Mouse (Mus musculus) CH12.LX (cell line): ENCODE data around the gene Abca17. TPM values are rescaled to one million over a fixed set of nuclear protein-coding genes. Genes with fewer than 3 reads are reported as not detected.

Source experiments
- DNase-seq: peaks from one replicate; pipeline ENCODE4 v3.0.0-alpha.2; 2013; ENCODE audit errors: extremely low read depth
- H3K27ac ChIP-seq: 2 replicates; pipeline ENCODE4 v1.5.1; 2012; ENCODE audit warnings: low read depth, mild to moderate bottlenecking, control low read depth, moderate library complexity; ENCODE audit not compliant: insufficient read depth
- H3K27me3 ChIP-seq: replicated peaks from 2 replicates; pipeline ENCODE3; 2012; ENCODE audit warnings: inconsistent platforms
- H3K36me3 ChIP-seq, 2 experiments: replicated peaks in 1 of 2; 2 replicates each; pipeline versions ENCODE3 to v1.6.1; 2012; ENCODE audit warnings: inconsistent platforms in 1 of 2, low read length in 1 of 2, mild to moderate bottlenecking in 1 of 2, mixed read lengths in 1 of 2, moderate library complexity in 1 of 2; ENCODE audit not compliant: control insufficient read depth in 1 of 2, insufficient read depth in 1 of 2
- H3K4me1 ChIP-seq, 2 experiments: 2 replicates each; pipeline ENCODE4 v1.6.1; 2012; ENCODE audit warnings: inconsistent platforms in 1 of 2, moderate library complexity in 1 of 2; ENCODE audit not compliant: insufficient read depth in 2 of 2, control insufficient read depth in 1 of 2
- H3K4me2 ChIP-seq: 2 replicates; pipeline ENCODE4 v1.6.1; 2012; ENCODE audit warnings: low read depth, mild to moderate bottlenecking, control low read depth; ENCODE audit not compliant: poor library complexity, insufficient read depth, severe bottlenecking
- H3K4me3 ChIP-seq, 3 experiments: fragments of 150-350 bp in 1 of 3; sonication (generic) in 1 of 3; replicated peaks in 1 of 3; 2 replicates each; pipeline versions ENCODE3 to v1.5.1; 2011 to 2012; ENCODE audit warnings: low read depth in 2 of 3, low read length in 2 of 3, mild to moderate bottlenecking in 2 of 3, moderate library complexity in 2 of 3, control low read depth in 1 of 3, improper control_type of control experiment in 1 of 3, inconsistent platforms in 1 of 3, mixed read lengths in 1 of 3; ENCODE audit not compliant: poor library complexity in 1 of 3
- H3K79me2 ChIP-seq: replicated peaks from 2 replicates; pipeline ENCODE4 v1.6.1; 2012; ENCODE audit warnings: mild to moderate bottlenecking, moderate library complexity; ENCODE audit not compliant: control insufficient read depth, poor library complexity, insufficient read depth, severe bottlenecking; ENCODE audit errors: extremely low read depth
- H3K9ac ChIP-seq: 2 replicates; pipeline ENCODE4 v1.6.1; 2012; ENCODE audit warnings: low read depth, mild to moderate bottlenecking, control low read depth, moderate library complexity; ENCODE audit not compliant: insufficient read depth
- H3K9me3 ChIP-seq: replicated peaks from 2 replicates; pipeline ENCODE3; 2012; ENCODE audit warnings: low read length, inconsistent platforms, mixed read lengths
- BHLHE40 ChIP-seq: IDR thresholded peaks from 2 replicates; pipeline ENCODE4 v1.6.1; 2011; ENCODE audit warnings: mild to moderate bottlenecking, low read depth, low read length, improper control_type of control experiment
- CTCF ChIP-seq, 2 experiments: IDR thresholded peaks in 1 of 2; conservative IDR thresholded peaks in 1 of 2; 2 replicates each; pipeline ENCODE4 v1.5.1; 2011 to 2012; ENCODE audit warnings: low read depth in 2 of 2, low read length in 2 of 2, improper control_type of control experiment in 1 of 2, inconsistent platforms in 1 of 2, mild to moderate bottlenecking in 1 of 2, moderate library complexity in 1 of 2
- EP300 ChIP-seq: IDR thresholded peaks from 2 replicates; pipeline ENCODE4 v1.6.1; 2011; ENCODE audit warnings: low read length, improper control_type of control experiment
- ETS1 ChIP-seq: conservative IDR thresholded peaks from 2 replicates; pipeline ENCODE4 v1.6.1; 2012; ENCODE audit warnings: low read depth, mild to moderate bottlenecking, inconsistent platforms, low read length, improper control_type of control experiment, moderate library complexity
- JUND ChIP-seq: conservative IDR thresholded peaks from 2 replicates; pipeline ENCODE4 v1.6.1; 2011; ENCODE audit warnings: low read depth, low read length, improper control_type of control experiment
- MAX ChIP-seq: IDR thresholded peaks from 2 replicates; pipeline ENCODE4 v1.6.1; 2011; ENCODE audit warnings: low read length, improper control_type of control experiment
- MAZ ChIP-seq: IDR thresholded peaks from 2 replicates; pipeline ENCODE4 v1.6.1; 2012; ENCODE audit warnings: low read depth, mild to moderate bottlenecking, inconsistent platforms, low read length, improper control_type of control experiment, moderate library complexity
- NELFE ChIP-seq: IDR thresholded peaks from 2 replicates; pipeline ENCODE4 v1.6.1; 2011; ENCODE audit warnings: low read depth, low read length, improper control_type of control experiment
- NRF1 ChIP-seq: IDR thresholded peaks from 2 replicates; pipeline ENCODE4 v1.6.1; 2014; ENCODE audit warnings: low read depth, mild to moderate bottlenecking, inconsistent platforms, low read length, improper control_type of control experiment, moderate library complexity
- PAX5 ChIP-seq: IDR thresholded peaks from 2 replicates; pipeline ENCODE4 v1.6.1; 2012; ENCODE audit warnings: low read length, inconsistent platforms, mixed read lengths
- POLR2AphosphoS2 ChIP-seq: IDR thresholded peaks from 2 replicates; pipeline ENCODE4 v1.6.1; 2011; ENCODE audit warnings: low read depth, low read length, improper control_type of control experiment
- RAD21 ChIP-seq: IDR thresholded peaks from 2 replicates; pipeline ENCODE4 v1.6.1; 2011; ENCODE audit warnings: low read depth, mild to moderate bottlenecking, low read length, improper control_type of control experiment, moderate library complexity
- SIN3A ChIP-seq: IDR thresholded peaks from 2 replicates; pipeline ENCODE4 v1.6.1; 2012; ENCODE audit warnings: low read length, improper control_type of control experiment, inconsistent platforms
- SMC3 ChIP-seq: IDR thresholded peaks from 2 replicates; pipeline ENCODE4 v1.6.1; 2011; ENCODE audit warnings: low read depth, low read length, improper control_type of control experiment
- USF2 ChIP-seq: conservative IDR thresholded peaks from 2 replicates; pipeline ENCODE4 v1.6.1; 2011; ENCODE audit warnings: low read depth, low read length, improper control_type of control experiment
- ZMIZ1 ChIP-seq: IDR thresholded peaks from 2 replicates; pipeline ENCODE4 v1.6.1; 2012; ENCODE audit warnings: low read depth, mild to moderate bottlenecking, inconsistent platforms, low read length, improper control_type of control experiment
- ZNF384 ChIP-seq: IDR thresholded peaks from 2 replicates; pipeline ENCODE4 v1.6.1; 2012; ENCODE audit warnings: low read depth, low read length, improper control_type of control experiment, inconsistent platforms
- dilution Hi-C: fragments of 300-500 bp; cut with MboI; formaldehyde crosslinking; loops from 2 replicates; pipeline ENCODE4 v1.14.3; 2020; ENCODE audit warnings: low sequenced_read_pairs; ENCODE audit not compliant: extremely low pct_unique_long_range_greater_than_20kb, extremely low pct_ligation_motif_present
- in situ Hi-C: fragments of 300-500 bp; cut with MboI; formaldehyde crosslinking; loops from 3 replicates; pipeline ENCODE4 v1.14.3; 2019; ENCODE audit warnings: low sequenced_read_pairs, low pct_ligation_motif_present, low pct_unique_long_range_greater_than_20kb, mixed read lengths
- polyA plus RNA-seq: library from polyadenylated mRNA; unstranded; fragments of >175 nt; gene quantifications from 2 replicates; pipeline ENCODE4 v1.2.1, GENCODE M21; 2012; ENCODE audit warnings: low read depth; ENCODE audit not compliant: insufficient read length
- total RNA-seq, 2 experiments: library from RNA; depleted of rRNA; stranded (reverse); fragments of 300-350 nt in 1 of 2; fragments of >200 nt in 1 of 2; gene quantifications; 2 replicates each; pipeline ENCODE4 v1.2.3; 2012 to 2014

The Abca17 gene
- total and polyA plus RNA-seq, 3 experiments = not detected

- dilution Hi-C loops = no loop called here
- TF ChIP-seq ZMIZ1 (no peak), CTCF (conservative IDR thresholded peaks at IDR 0.05 in 1 of 2, IDR thresholded peaks at IDR 0.05 in 1 of 2; ENCODE audit: low read depth in 2 of 2, low read length in 2 of 2) (peak; percentile 44 to 49), SMC3 (peak; percentile 24; the same call in 1 of the 2 replicates), EP300 (no peak)
- no peaks in the 10 kb centered on the region for H3K79me2 ChIP-seq
Measured at GRCm38 (mm10) chr17:24391149-24391548, 40.3 kb upstream of the Abca17 start.

GRCm38 (mm10) chr17:24389865-24390264, 39.0 kb upstream of the Abca17 start:
- Histone ChIP-seq H3K9me3 (no peaks in the 10 kb centered on the region), H3K27me3 (no peaks in the 10 kb centered on the region), H3K79me2 (no peaks in the 10 kb centered on the region), H3K4me2 (no peak overlapping the region), H3K36me3 (peaks cover 8 to 77% of the 10 kb centered on the region in 2 experiments), H3K4me1 (no peaks in the 10 kb centered on the region), H3K4me3 (no peak overlapping the region), H3K27ac (no peak overlapping the region), H3K9ac (no peak overlapping the region)
- dilution Hi-C loops (no loop called here), in situ Hi-C loops (no loop called here)
- DNase-seq = peak; percentile 36
- TF ChIP-seq SIN3A = no peak
- no peak for TF ChIP-seq USF2
- TF ChIP-seq ZNF384 = no peak
- no peak for TF ChIP-seq NELFE
- no peak for TF ChIP-seq EP300
- no peak for TF ChIP-seq JUND
- TF ChIP-seq CTCF (conservative IDR thresholded peaks at IDR 0.05 in 1 of 2, IDR thresholded peaks at IDR 0.05 in 1 of 2; ENCODE audit: low read depth in 2 of 2, low read length in 2 of 2) = peak; percentile 50 to 80; a peak in 3 of 4 replicates
- TF ChIP-seq NRF1 = no peak
- TF ChIP-seq BHLHE40 = no peak
- no peak for TF ChIP-seq ZMIZ1
- peak; percentile 65 for TF ChIP-seq SMC3
- TF ChIP-seq RAD21 = peak; percentile 72
- no peak for TF ChIP-seq POLR2AphosphoS2
- TF ChIP-seq ETS1 = no peak
- TF ChIP-seq MAZ = no peak
- TF ChIP-seq MAX = no peak
- TF ChIP-seq PAX5 = no peak

More at GRCm38 (mm10) chr17:24391149-24391548, 40.3 kb upstream of the Abca17 start:
- no peaks in the 10 kb centered on the region for H3K9me3 ChIP-seq
- no peaks in the 10 kb centered on the region for H3K4me1 ChIP-seq
- H3K27me3 ChIP-seq = no peaks in the 10 kb centered on the region
- H3K4me2 ChIP-seq = no peak overlapping the region
- no peak for DNase-seq
- H3K36me3 ChIP-seq = peaks cover 4 to 71% of the 10 kb centered on the region in 2 experiments
- no peak overlapping the region for H3K4me3 ChIP-seq
- in situ Hi-C loops = no loop called here
- no peak overlapping the region for H3K27ac ChIP-seq
- H3K9ac ChIP-seq = no peak overlapping the region
